10 mouse cellular contexts compared by ENCODE assay signal in the genomic region with DNA sequence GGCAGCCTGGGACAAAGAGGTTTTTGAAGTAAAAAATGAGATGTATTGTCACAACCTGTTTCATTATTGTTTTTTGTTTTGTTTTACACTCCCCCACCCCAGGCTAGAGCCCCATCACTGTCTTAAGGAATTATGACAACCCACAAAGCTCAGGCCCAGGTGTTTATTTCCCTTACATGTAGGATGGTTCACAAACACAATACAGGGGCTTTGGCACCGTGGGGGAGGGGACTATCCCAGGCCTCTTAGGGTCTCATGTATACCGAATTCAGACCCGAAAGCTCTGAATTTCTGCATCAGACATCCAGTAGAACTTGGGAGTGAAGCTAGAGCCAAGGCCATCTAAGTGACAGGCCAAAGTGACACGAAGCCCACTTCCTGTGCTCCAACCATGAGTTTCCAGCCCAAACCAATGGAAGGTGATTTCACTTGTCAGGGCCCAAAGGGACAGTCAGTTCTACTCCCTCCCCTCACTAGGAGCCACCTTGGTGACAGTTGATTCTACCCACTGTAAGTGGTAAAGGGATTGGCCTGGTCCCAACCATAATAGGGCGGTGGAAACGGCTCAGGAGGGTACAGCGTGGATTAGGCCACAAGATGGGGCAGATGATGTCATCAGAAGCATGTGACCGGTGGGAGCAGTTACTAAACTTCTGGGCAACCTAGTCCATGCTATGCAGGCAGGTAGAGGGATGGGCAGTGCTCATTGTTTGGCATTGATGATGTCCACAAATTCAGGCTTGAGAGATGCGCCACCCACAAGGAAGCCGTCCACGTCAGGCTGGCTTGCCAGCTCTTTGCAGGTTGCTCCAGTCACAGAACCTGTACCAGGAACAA. TPM values are rescaled to one million over a fixed set of nuclear protein-coding genes. Genes with fewer than 3 reads are reported as not detected.
DNase-seq lines count a peak whose midpoint lies in the region; ATAC-seq and TF ChIP-seq lines count a peak whose summit lies in the region.
"Not testable (repeated sequence)": the region's sequence is repeated elsewhere in the genome, so short reads cannot be mapped to it uniquely, and the experiment has no call there.
"Had no signal": no experiment of that assay in that cellular context is flagged by ENCODE, and none has a peak within 500 bp of the region (broad histone marks: within the 10 kb centered on the region; RNA-seq: fewer than 3 reads in every experiment).

No protein-coding gene starts in this region.

- DNase-seq in MEL (ENCODE audit: low read depth, low spot score) = peak; percentile 21
- not testable (repeated sequence) for DNase-seq in heart, embryonic 10.5 days (ENCODE audit: low spot score); liver, postnatal 0 days

- not testable (repeated sequence) for H3K9me3 ChIP-seq in MEL (replicated peaks; ENCODE audit: insufficient read depth, low read length); embryonic facial prominence, embryonic 13.5 days; heart, embryonic 10.5 days; intestine, embryonic 16.5 days (ENCODE audit: control insufficient read depth, low read length); limb, embryonic 13.5 days; liver, postnatal 0 days (ENCODE audit: low read length); neural tube, embryonic 13.5 days

- not testable (repeated sequence) for TF ChIP-seq CTCF in MEL (IDR thresholded peaks at IDR 0.05 in 2 of 3, conservative IDR thresholded peaks at IDR 0.05 in 1 of 3; ENCODE audit: control insufficient read depth in 1 of 3, insufficient read depth in 1 of 3, low read depth in 2 of 3, low read length in 3 of 3, poor library complexity in 1 of 3, severe bottlenecking in 1 of 3); liver, postnatal 0 days (IDR thresholded peaks at IDR 0.05; ENCODE audit: low read depth)

- TF ChIP-seq POLR2A in MEL (IDR thresholded peaks at IDR 0.05; ENCODE audit: control insufficient read depth in 1 of 2, insufficient read depth in 1 of 2, low read depth in 1 of 2, low read length in 2 of 2, poor library complexity in 1 of 2) = not testable (repeated sequence)

- H3K4me1 ChIP-seq in MEL (ENCODE audit: control insufficient read depth in 1 of 2, insufficient read depth in 2 of 2, low read length in 2 of 2) = peaks cover 0 to 34% of the 10 kb centered on the region in 2 experiments; a peak in 3 of 4 replicates
- H3K4me1 ChIP-seq in embryonic facial prominence, embryonic 13.5 days = peaks cover 57% of the 10 kb centered on the region
- H3K4me1 ChIP-seq in heart, embryonic 10.5 days = peaks cover 55% of the 10 kb centered on the region
- peaks cover 47% of the 10 kb centered on the region for H3K4me1 ChIP-seq in intestine, embryonic 16.5 days (ENCODE audit: control insufficient read depth, insufficient read depth, low read length)
- H3K4me1 ChIP-seq in limb, embryonic 13.5 days = peaks cover 58% of the 10 kb centered on the region
- peaks cover 53% of the 10 kb centered on the region for H3K4me1 ChIP-seq in liver, postnatal 0 days (ENCODE audit: insufficient read depth)
- H3K4me1 ChIP-seq in neural tube, embryonic 13.5 days (replicated peaks) = peaks cover 64% of the 10 kb centered on the region

- 87% methylated on average over 11 of the region's 11 CpGs for WGBS in embryonic facial prominence, embryonic 13.5 days
- 80% methylated on average over 11 of the region's 11 CpGs for WGBS in heart, embryonic 10.5 days
- WGBS in intestine, embryonic 16.5 days = 79% methylated on average over 11 of the region's 11 CpGs
- 86% methylated on average over 11 of the region's 11 CpGs for WGBS in limb, embryonic 13.5 days
- WGBS in liver, postnatal 0 days (ENCODE audit: insufficient replicate concordance) = 76% methylated on average over 11 of the region's 11 CpGs
- 86% methylated on average over 11 of the region's 11 CpGs for WGBS in neural tube, embryonic 13.5 days

- H3K4me2 ChIP-seq in embryonic facial prominence, embryonic 13.5 days = peak overlapping the region; percentile 97; the same call in 1 of the 2 replicates
- H3K4me2 ChIP-seq in intestine, embryonic 16.5 days (ENCODE audit: low read depth, low read length) = 0 out of 2 replicates have a peak overlapping the region, but pooled peaks have one; percentile 74
- peak overlapping the region; percentile 86; the same call in 1 of the 2 replicates for H3K4me2 ChIP-seq in limb, embryonic 13.5 days (replicated peaks)
- peak overlapping the region; percentile 98; the same call in 1 of the 2 replicates for H3K4me2 ChIP-seq in liver, postnatal 0 days (ENCODE audit: low read depth, low read length)
- peak overlapping the region; percentile 92; the same call in 1 of the 2 replicates for H3K4me2 ChIP-seq in neural tube, embryonic 13.5 days

- H3K27me3 ChIP-seq in MEL (ENCODE audit: control insufficient read depth in 1 of 2, insufficient read depth in 2 of 2, low read length in 2 of 2); embryonic facial prominence, embryonic 13.5 days; heart, embryonic 10.5 days (ENCODE audit: insufficient read depth, poor library complexity, severe bottlenecking); intestine, embryonic 16.5 days (replicated peaks; ENCODE audit: control insufficient read depth, insufficient read depth, low read length); limb, embryonic 13.5 days; liver, postnatal 0 days (ENCODE audit: insufficient read depth, low read length); neural tube, embryonic 13.5 days: not testable (repeated sequence)

- not testable (repeated sequence) for TF ChIP-seq RAD21 in MEL (IDR thresholded peaks at IDR 0.05; ENCODE audit: low read depth, low read length)

- not testable (repeated sequence) for ATAC-seq in embryonic facial prominence, embryonic 13.5 days (ENCODE audit: insufficient number of reproducible peaks, insufficient read depth, low FRiP score, low TSS enrichment, low read depth); intestine, embryonic 16.5 days; limb, embryonic 13.5 days (ENCODE audit: low FRiP score, low read depth); liver, postnatal 0 days; neural tube, embryonic 13.5 days (ENCODE audit: low read depth)

- not testable (repeated sequence) for TF ChIP-seq EP300 in MEL (IDR thresholded peaks at IDR 0.05; ENCODE audit: low read depth in 1 of 2, low read length in 2 of 2); liver, postnatal 0 days (IDR thresholded peaks at IDR 0.05; ENCODE audit: low read depth)

- peaks cover 4 to 16% of the 10 kb centered on the region in 2 experiments for H3K36me3 ChIP-seq in MEL (ENCODE audit: control insufficient read depth in 1 of 2, insufficient read depth in 2 of 2, low read length in 2 of 2)
- peaks cover 32% of the 10 kb centered on the region for H3K36me3 ChIP-seq in embryonic facial prominence, embryonic 13.5 days
- H3K36me3 ChIP-seq in heart, embryonic 10.5 days = peaks cover 36% of the 10 kb centered on the region
- H3K36me3 ChIP-seq in intestine, embryonic 16.5 days (ENCODE audit: control insufficient read depth, insufficient read depth, low read length) = not testable (repeated sequence)
- H3K36me3 ChIP-seq in limb, embryonic 13.5 days = peaks cover 34% of the 10 kb centered on the region
- peaks cover 26% of the 10 kb centered on the region for H3K36me3 ChIP-seq in liver, postnatal 0 days (replicated peaks; ENCODE audit: insufficient read depth, low read length)
- H3K36me3 ChIP-seq in neural tube, embryonic 13.5 days = peaks cover 31% of the 10 kb centered on the region

- H3K27ac ChIP-seq in MEL (ENCODE audit: control insufficient read depth, low read depth, low read length); embryonic facial prominence, embryonic 13.5 days; intestine, embryonic 16.5 days (ENCODE audit: low read length); limb, embryonic 13.5 days; neural tube, embryonic 13.5 days (replicated peaks): not testable (repeated sequence)
- peak overlapping the region; percentile 94; the same call in 1 of the 2 replicates for H3K27ac ChIP-seq in heart, embryonic 10.5 days
- peak overlapping the region; percentile 95; the same call in 1 of the 2 replicates for H3K27ac ChIP-seq in liver, postnatal 0 days (ENCODE audit: low read depth)

- H3K79me2 ChIP-seq in MEL (ENCODE audit: control insufficient read depth, insufficient read depth, low read length, poor library complexity) = peaks cover 19% of the 10 kb centered on the region

- not testable (repeated sequence) for H3K4me3 ChIP-seq in MEL (ENCODE audit: control insufficient read depth in 1 of 2, insufficient read depth in 1 of 2, low read depth in 2 of 2, low read length in 2 of 2); embryonic facial prominence, embryonic 13.5 days; intestine, embryonic 16.5 days (ENCODE audit: low read length); limb, embryonic 13.5 days; liver, postnatal 0 days (ENCODE audit: low read depth, low read length); neural tube, embryonic 13.5 days
- 0 out of 2 replicates have a peak overlapping the region, but pooled peaks have one; percentile 67 for H3K4me3 ChIP-seq in heart, embryonic 10.5 days

- H3K9ac ChIP-seq in MEL (ENCODE audit: control insufficient read depth, low read depth, low read length, poor library complexity, severe bottlenecking); embryonic facial prominence, embryonic 13.5 days; intestine, embryonic 16.5 days (ENCODE audit: low read depth, low read length); limb, embryonic 13.5 days; liver, postnatal 0 days (replicated peaks): not testable (repeated sequence)
- peak overlapping the region; percentile 1; the same call in 1 of the 2 replicates for H3K9ac ChIP-seq in neural tube, embryonic 13.5 days

RNA-seq across cellular contexts. Expression of a gene that starts 2.3 kb away (rescaled TPM):
- 5.2 and 7.3 TPM in 2 replicates for total RNA-seq in MEL (2012; rRNA removed)
- polyA plus RNA-seq in MEL (2012; ENCODE audit: insufficient read depth in 1 of 2, insufficient read length in 2 of 2, low read depth in 1 of 2, low replicate concordance in 2 of 2, missing spikeins in 1 of 2) = 1 to 10 TPM in 1 of 2 experiments, not detected in 1; 7.7 TPM
- polyA plus RNA-seq in embryonic facial prominence, embryonic 13.5 days (2015; fragmentation: Nextera tagmentation; extraction: Ambion mirVana) = 9.1 and 10.5 TPM in 2 replicates
- polyA plus RNA-seq in heart, embryonic 10.5 days (2016; fragmentation: Nextera tagmentation; extraction: Ambion mirVana) = 8.5 and 9.3 TPM in 2 replicates
- 25.7 and 31.7 TPM in 2 replicates for polyA plus RNA-seq in intestine, embryonic 16.5 days (2015; fragmentation: Nextera tagmentation; extraction: Ambion mirVana)
- 10.4 and 12.3 TPM in 2 replicates for polyA plus RNA-seq in limb, embryonic 13.5 days (2015; fragmentation: Nextera tagmentation; extraction: Ambion mirVana)
- 11.4 and 14.3 TPM in 2 replicates for polyA plus RNA-seq in liver, postnatal 0 days (2015; fragmentation: Nextera tagmentation; extraction: Ambion mirVana)
- 4.7 and 8.5 TPM in 2 replicates for polyA plus RNA-seq in neural tube, embryonic 13.5 days (2015; fragmentation: Nextera tagmentation; extraction: Ambion mirVana)

RNA-seq across cellular contexts. Expression of a gene that starts 3.3 kb away (rescaled TPM):
- total RNA-seq in MEL (2012; rRNA removed) = 440 and 731 TPM in 2 replicates
- 1,000 to 10,000 TPM in 1 of 2 experiments, 100 to 1,000 TPM in 1; 102 to 1,182 TPM for polyA plus RNA-seq in MEL (2012; ENCODE audit: insufficient read depth in 1 of 2, insufficient read length in 2 of 2, low read depth in 1 of 2, low replicate concordance in 2 of 2, missing spikeins in 1 of 2)
- 710 and 723 TPM in 2 replicates for polyA plus RNA-seq in embryonic facial prominence, embryonic 13.5 days (2015; fragmentation: Nextera tagmentation; extraction: Ambion mirVana)
- 1,456 and 1,625 TPM in 2 replicates for polyA plus RNA-seq in heart, embryonic 10.5 days (2016; fragmentation: Nextera tagmentation; extraction: Ambion mirVana)
- polyA plus RNA-seq in intestine, embryonic 16.5 days (2015; fragmentation: Nextera tagmentation; extraction: Ambion mirVana) = 1,250 and 1,271 TPM in 2 replicates
- polyA plus RNA-seq in limb, embryonic 13.5 days (2015; fragmentation: Nextera tagmentation; extraction: Ambion mirVana) = 782 and 803 TPM in 2 replicates
- 332 and 346 TPM in 2 replicates for polyA plus RNA-seq in liver, postnatal 0 days (2015; fragmentation: Nextera tagmentation; extraction: Ambion mirVana)
- 385 and 391 TPM in 2 replicates for polyA plus RNA-seq in neural tube, embryonic 13.5 days (2015; fragmentation: Nextera tagmentation; extraction: Ambion mirVana)

RNA-seq across cellular contexts. Expression of a gene that starts 18.5 kb away (rescaled TPM):
- total RNA-seq in MEL (2012; rRNA removed) = 101 and 102 TPM in 2 replicates
- polyA plus RNA-seq in MEL (2012; ENCODE audit: insufficient read depth in 1 of 2, insufficient read length in 2 of 2, low read depth in 1 of 2, low replicate concordance in 2 of 2, missing spikeins in 1 of 2) = 100 to 1,000 TPM in 1 of 2 experiments, not detected in 1; 129 TPM
- 149 and 163 TPM in 2 replicates for polyA plus RNA-seq in embryonic facial prominence, embryonic 13.5 days (2015; fragmentation: Nextera tagmentation; extraction: Ambion mirVana)
- 145 and 151 TPM in 2 replicates for polyA plus RNA-seq in heart, embryonic 10.5 days (2016; fragmentation: Nextera tagmentation; extraction: Ambion mirVana)
- polyA plus RNA-seq in intestine, embryonic 16.5 days (2015; fragmentation: Nextera tagmentation; extraction: Ambion mirVana) = 106 and 117 TPM in 2 replicates
- 165 and 177 TPM in 2 replicates for polyA plus RNA-seq in limb, embryonic 13.5 days (2015; fragmentation: Nextera tagmentation; extraction: Ambion mirVana)
- 32.2 and 36.6 TPM in 2 replicates for polyA plus RNA-seq in liver, postnatal 0 days (2015; fragmentation: Nextera tagmentation; extraction: Ambion mirVana)
- 176 and 178 TPM in 2 replicates for polyA plus RNA-seq in neural tube, embryonic 13.5 days (2015; fragmentation: Nextera tagmentation; extraction: Ambion mirVana)

RNA-seq across cellular contexts. Expression of a gene that starts 18.6 kb away (rescaled TPM):
- 54.5 and 70.0 TPM in 2 replicates for total RNA-seq in MEL (2012; rRNA removed)
- polyA plus RNA-seq in MEL (2012; ENCODE audit: insufficient read depth in 1 of 2, insufficient read length in 2 of 2, low read depth in 1 of 2, low replicate concordance in 2 of 2, missing spikeins in 1 of 2) = 100 to 1,000 TPM in 1 of 2 experiments, not detected in 1; 185 TPM
- polyA plus RNA-seq in embryonic facial prominence, embryonic 13.5 days (2015; fragmentation: Nextera tagmentation; extraction: Ambion mirVana) = 142 and 184 TPM in 2 replicates
- polyA plus RNA-seq in heart, embryonic 10.5 days (2016; fragmentation: Nextera tagmentation; extraction: Ambion mirVana) = 150 and 179 TPM in 2 replicates
- polyA plus RNA-seq in intestine, embryonic 16.5 days (2015; fragmentation: Nextera tagmentation; extraction: Ambion mirVana) = 153 and 183 TPM in 2 replicates
- polyA plus RNA-seq in limb, embryonic 13.5 days (2015; fragmentation: Nextera tagmentation; extraction: Ambion mirVana) = 166 and 172 TPM in 2 replicates
- 96.4 and 98.3 TPM in 2 replicates for polyA plus RNA-seq in liver, postnatal 0 days (2015; fragmentation: Nextera tagmentation; extraction: Ambion mirVana)
- 26.6 and 33.2 TPM in 2 replicates for polyA plus RNA-seq in neural tube, embryonic 13.5 days (2015; fragmentation: Nextera tagmentation; extraction: Ambion mirVana)
- total RNA-seq: monocyte, adult 5-6 weeks had no signal

RNA-seq across cellular contexts. Expression of a gene that starts 29.3 kb away (rescaled TPM):
- total RNA-seq in MEL (2012; rRNA removed) = 0.08 TPM in 1 of 2 replicates, not detected in the other
- polyA plus RNA-seq in MEL (2012; ENCODE audit: insufficient read depth in 1 of 2, insufficient read length in 2 of 2, low read depth in 1 of 2, low replicate concordance in 2 of 2, missing spikeins in 1 of 2) = under 1 TPM in 1 of 2 experiments, not detected in 1; 0.21 TPM
- polyA plus RNA-seq in embryonic facial prominence, embryonic 13.5 days (2015; fragmentation: Nextera tagmentation; extraction: Ambion mirVana) = 0.25 and 0.52 TPM in 2 replicates
- polyA plus RNA-seq in heart, embryonic 10.5 days (2016; fragmentation: Nextera tagmentation; extraction: Ambion mirVana) = 2.4 and 5.2 TPM in 2 replicates
- polyA plus RNA-seq in intestine, embryonic 16.5 days (2015; fragmentation: Nextera tagmentation; extraction: Ambion mirVana) = 0.70 and 1.7 TPM in 2 replicates
- polyA plus RNA-seq in limb, embryonic 13.5 days (2015; fragmentation: Nextera tagmentation; extraction: Ambion mirVana) = 1.0 and 1.3 TPM in 2 replicates
- 0.19 TPM in 1 of 2 replicates, not detected in the other for polyA plus RNA-seq in liver, postnatal 0 days (2015; fragmentation: Nextera tagmentation; extraction: Ambion mirVana)
- 0.44 and 0.93 TPM in 2 replicates for polyA plus RNA-seq in neural tube, embryonic 13.5 days (2015; fragmentation: Nextera tagmentation; extraction: Ambion mirVana)
- total RNA-seq: monocyte, adult 5-6 weeks had no signal
- polyA plus RNA-seq: C2C12; erythroblast, embryonic 14.5 days had no signal
